Mouse (Mus musculus) yolk sac, embryonic 10.5 days (tissue): ENCODE results near the gene Zcwpw1.
"Not testable (repeated sequence)": the region's sequence is repeated elsewhere in the genome, so short reads cannot be mapped to it uniquely, and the experiment has no call there.

ENCODE experiments used
- DNase-seq: peaks from one replicate; pipeline ENCODE4 v3.0.0-alpha.2; 2017; ENCODE audit warnings: low spot score

Zcwpw1 gene

GRCm38 (mm10) chr5:137787151-137787928, at the start of gene Zcwpw1, which contains the start of gene Mepce:
Gene Zcwpw1, plus strand, starts transcription at chr5:137787798.
Gene Mepce, minus strand, starts transcription at chr5:137787655.
- DNase-seq, result peak; percentile 93

GRCm38 (mm10) chr5:137738516-137738915, 49.1 kb upstream of the Zcwpw1 start:
- peak; percentile 23 for DNase-seq

GRCm38 (mm10) chr5:137739471-137739870, 48.1 kb upstream of the Zcwpw1 start:
- no peak for DNase-seq

- no peak for DNase-seq
Measured at GRCm38 (mm10) chr5:137740506-137740905, 47.1 kb upstream of the Zcwpw1 start.

- peak; percentile 88 for DNase-seq
Measured at GRCm38 (mm10) chr5:137741023-137741931, 46.3 kb upstream of the Zcwpw1 start, which contains the start of gene Nyap1. Gene Nyap1, minus strand, starts transcription at chr5:137741607.

GRCm38 (mm10) chr5:137742048-137742447, 45.5 kb upstream of the Zcwpw1 start:
- no peak for DNase-seq

- DNase-seq, result no peak
Measured at GRCm38 (mm10) chr5:137742836-137743235, 44.8 kb upstream of the Zcwpw1 start.

- DNase-seq, result no peak
Measured at GRCm38 (mm10) chr5:137744197-137744596, 43.4 kb upstream of the Zcwpw1 start.

GRCm38 (mm10) chr5:137745214-137746171, 42.1 kb upstream of the Zcwpw1 start, which contains the start of gene Tsc22d4:
Gene Tsc22d4, plus strand, starts transcription at chr5:137745730.
- DNase-seq, result peak; percentile 96

GRCm38 (mm10) chr5:137746282-137746850, 41.2 kb upstream of the Zcwpw1 start:
- peak; percentile 79 for DNase-seq

GRCm38 (mm10) chr5:137746851-137747325, 40.7 kb upstream of the Zcwpw1 start:
- DNase-seq, result peak; percentile 21

GRCm38 (mm10) chr5:137747326-137747961, 40.2 kb upstream of the Zcwpw1 start:
- DNase-seq, result peak; percentile 27

GRCm38 (mm10) chr5:137748130-137748770, 39.3 kb upstream of the Zcwpw1 start:
- no peak for DNase-seq

GRCm38 (mm10) chr5:137749196-137749836, 38.3 kb upstream of the Zcwpw1 start:
- DNase-seq, result no peak

GRCm38 (mm10) chr5:137750212-137750611, 37.4 kb upstream of the Zcwpw1 start:
- not testable (repeated sequence) for DNase-seq

- DNase-seq, result no peak
Measured at GRCm38 (mm10) chr5:137751221-137751887, 36.2 kb upstream of the Zcwpw1 start.

GRCm38 (mm10) chr5:137751988-137752387, 35.6 kb upstream of the Zcwpw1 start:
- DNase-seq, result no peak

GRCm38 (mm10) chr5:137753111-137753832, 34.3 kb upstream of the Zcwpw1 start:
- no peak for DNase-seq
